Mouse (Mus musculus) cerebellum, postnatal 14 days (tissue): Measurements from ENCODE around the gene Cpn1.

ENCODE experiments used
- DNase-seq, 2 experiments: peaks; one replicate each; pipeline ENCODE4 v3.0.0; 2021; ENCODE audit warnings: mixed read lengths in 2 of 2

Gene Cpn1

GRCm38 (mm10) chr19:43938355-43938754 is 48.0 kb downstream of the Cpn1 start:
- DNase-seq: no peak

DNA sequence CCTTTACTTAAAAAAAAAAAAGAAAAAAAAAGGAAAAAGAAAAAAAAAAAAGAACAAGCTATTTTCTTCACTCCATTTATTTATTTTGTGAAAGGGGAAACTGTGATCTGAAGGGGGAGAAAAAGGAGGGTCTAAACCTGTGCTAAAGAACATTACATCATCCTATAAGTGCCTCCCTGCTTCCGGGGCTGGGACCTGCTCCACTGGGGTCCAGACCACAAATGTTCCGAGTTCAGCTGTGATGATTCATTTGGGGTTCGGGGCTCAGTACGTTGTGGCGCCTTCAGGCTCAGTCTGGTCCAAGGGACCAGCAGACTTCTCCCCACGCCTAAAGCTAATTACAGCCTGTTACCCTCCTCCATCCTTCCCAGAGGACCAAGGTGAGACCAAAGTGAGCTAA is 55.4 kb downstream of the Cpn1 start:
- DNase-seq: no peak

DNA sequence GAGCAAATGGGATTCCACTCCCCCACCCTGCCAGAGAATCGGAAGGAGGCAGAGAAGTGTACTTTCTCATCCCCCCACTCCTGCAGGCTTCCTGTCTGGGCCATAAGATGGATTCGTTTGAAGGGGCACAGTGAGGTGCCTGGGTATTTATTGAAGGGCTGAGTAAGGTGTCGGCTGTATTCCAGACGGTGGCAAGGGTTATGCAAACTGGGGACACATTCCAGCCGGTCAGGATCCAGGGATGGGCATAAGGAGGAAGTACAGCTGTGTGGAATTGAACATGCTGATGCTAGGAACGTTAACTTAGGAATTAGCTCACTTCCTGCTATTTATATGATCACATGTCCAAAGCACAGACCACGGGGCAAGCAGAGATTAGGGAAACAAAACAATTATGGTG is 56.0 kb downstream of the Cpn1 start:
- no peak for DNase-seq

DNA sequence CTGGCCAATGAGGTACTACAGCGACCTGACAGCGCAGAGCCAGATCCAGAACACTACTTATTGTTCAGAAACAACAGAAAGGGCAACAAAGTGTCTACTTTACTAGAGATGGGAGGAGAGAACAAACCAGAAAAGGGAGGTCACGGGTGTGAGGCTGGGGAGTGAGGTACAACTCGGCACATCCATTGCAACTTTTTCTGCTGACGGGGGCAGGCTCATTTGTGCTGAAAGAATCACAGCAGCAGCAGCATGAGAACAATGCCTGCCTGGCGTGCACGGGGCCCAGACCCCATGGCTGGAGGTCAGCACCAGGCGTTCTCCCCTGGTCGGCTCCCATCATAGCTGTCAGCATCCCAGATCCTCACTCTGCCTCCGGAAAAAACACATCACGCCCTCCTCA is 56.5 kb downstream of the Cpn1 start:
- no peak for DNase-seq

GRCm38 (mm10) chr19:43927967-43928366 is 58.4 kb downstream of the Cpn1 start:
- no peak for DNase-seq

GRCm38 (mm10) chr19:43927057-43927456 is 59.3 kb downstream of the Cpn1 start:
- DNase-seq: peak; percentile 67 to 70

GRCm38 (mm10) chr19:43926141-43926987 is 60.0 kb downstream of the Cpn1 start:
- DNase-seq: peak in 1 of 2 experiments; percentile 16

DNA sequence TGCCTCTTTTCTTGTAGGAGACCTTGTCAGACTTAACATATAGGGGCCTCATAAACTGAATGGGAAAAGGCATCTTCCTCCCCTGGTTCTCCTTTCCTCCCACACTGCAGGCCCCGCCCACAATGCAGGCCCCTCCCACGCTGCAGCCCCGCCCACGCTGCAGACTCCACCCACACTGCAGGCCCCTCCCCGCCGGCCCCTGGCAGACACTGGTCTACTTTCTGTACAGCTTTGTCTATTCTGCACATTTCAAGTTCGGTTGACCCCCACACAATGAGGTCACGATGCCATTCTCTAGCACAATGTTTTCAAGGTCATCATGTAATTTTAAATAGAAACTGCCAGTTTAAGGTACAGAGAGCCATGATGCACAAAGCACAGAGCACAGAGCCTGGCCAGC is 62.0 kb downstream of the Cpn1 start:
- DNase-seq: no peak

DNA sequence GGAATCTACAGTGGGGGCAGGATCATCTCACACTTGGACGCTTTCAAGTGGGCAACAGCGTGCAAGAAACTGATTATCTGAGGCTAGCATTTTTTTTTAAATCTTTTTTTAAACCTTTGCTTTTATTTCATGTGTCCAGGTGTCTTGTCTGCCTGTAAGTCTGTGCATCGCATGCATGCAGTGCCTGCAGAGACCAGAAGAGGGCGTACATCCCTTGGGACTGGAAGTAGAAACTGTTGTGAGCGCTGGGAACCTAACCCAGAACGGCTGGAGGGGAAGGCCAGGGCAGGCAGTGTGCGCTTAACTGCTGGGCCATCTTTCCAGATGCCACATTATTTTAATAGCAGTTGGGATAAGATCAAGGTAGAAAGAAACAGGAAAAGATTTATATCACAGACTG is 63.4 kb downstream of the Cpn1 start:
- DNase-seq: no peak

DNA sequence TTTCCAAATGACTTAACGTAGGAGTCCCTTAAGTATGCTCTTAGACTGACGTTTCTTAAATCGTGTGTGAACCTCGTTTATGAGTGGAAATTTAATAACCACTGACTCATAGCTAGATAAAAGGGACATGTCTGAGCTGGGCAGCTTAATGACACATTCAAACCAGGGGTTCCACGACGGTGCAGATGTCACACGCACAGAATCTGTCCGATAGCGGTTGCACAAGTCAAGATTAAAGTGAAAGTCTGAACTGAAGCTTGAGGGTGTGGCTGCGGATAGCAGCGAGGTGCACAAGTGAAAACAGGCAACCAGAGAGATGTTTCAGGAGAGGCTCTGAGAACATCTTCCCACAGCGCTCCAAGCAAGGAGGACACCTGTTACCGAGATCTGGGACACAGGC is 64.9 kb downstream of the Cpn1 start:
- no peak for DNase-seq

DNA sequence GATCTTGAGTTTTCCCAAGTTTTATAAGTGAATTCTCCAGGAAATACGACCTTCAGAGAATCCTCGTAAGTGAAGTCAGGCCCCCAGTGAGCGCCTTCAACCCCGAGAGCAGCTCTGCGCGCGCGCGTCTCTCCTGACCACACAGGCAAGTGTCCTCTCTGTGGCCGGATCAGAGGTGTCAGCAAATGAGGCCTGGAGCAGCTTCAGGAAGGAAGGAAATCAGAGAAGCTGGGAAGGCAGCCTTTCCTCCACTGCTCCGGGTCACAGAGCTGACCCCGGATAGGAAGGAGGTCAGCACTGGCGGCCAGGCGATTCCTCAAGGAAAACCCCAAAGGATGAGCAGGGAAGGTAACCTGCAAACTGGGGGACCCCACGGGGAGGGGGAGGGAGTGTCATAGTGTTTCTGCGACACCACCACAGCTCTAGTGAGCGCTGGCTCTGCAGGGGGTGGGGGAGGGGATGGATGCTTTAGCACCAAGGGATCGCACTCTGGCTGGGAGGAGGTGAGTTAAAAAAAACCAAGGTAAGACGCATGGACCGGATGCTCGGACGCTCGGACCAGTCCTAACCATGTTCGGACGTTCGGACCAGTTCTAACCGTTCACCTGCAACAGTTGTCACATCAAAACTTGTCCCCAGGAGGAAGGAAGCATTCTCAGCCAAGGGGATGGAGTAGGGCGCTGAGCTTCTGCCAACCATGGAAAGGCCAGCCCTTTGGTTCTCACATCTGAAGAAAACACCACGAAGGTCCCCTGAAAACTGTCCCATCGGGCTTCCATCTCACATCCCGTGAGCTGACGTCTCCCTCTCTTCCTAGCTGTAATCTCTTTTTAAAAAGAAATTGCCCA is 65.7 kb downstream of the Cpn1 start:
- no peak for DNase-seq

DNA sequence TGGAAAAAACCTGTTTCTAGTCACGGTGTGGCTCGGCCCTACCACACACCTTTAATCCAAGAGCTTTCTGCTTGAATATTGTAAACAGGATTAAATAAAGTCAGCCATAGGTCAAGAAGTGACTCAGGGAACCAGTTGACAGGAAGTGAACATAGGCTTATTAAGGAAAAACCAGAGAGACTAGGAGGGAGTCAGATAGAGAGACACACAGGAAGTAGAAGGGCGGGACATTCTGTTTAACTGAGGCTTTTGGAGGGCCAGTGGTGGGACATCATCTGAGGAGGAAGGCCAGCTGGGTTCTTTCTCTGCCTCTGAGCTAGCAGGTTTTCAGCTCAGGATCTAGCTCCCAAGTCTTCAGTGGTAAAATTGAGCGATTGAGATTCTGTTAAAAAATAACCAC is 66.5 kb downstream of the Cpn1 start:
- no peak for DNase-seq

- DNase-seq: no peak
These were observed 67.5 kb downstream of the Cpn1 start for GRCm38 (mm10) chr19:43918834-43919233.

GRCm38 (mm10) chr19:43917763-43918162 is 68.6 kb downstream of the Cpn1 start:
- DNase-seq: no peak

GRCm38 (mm10) chr19:43917406-43917691 is 69.0 kb downstream of the Cpn1 start:
- DNase-seq: no peak

DNA sequence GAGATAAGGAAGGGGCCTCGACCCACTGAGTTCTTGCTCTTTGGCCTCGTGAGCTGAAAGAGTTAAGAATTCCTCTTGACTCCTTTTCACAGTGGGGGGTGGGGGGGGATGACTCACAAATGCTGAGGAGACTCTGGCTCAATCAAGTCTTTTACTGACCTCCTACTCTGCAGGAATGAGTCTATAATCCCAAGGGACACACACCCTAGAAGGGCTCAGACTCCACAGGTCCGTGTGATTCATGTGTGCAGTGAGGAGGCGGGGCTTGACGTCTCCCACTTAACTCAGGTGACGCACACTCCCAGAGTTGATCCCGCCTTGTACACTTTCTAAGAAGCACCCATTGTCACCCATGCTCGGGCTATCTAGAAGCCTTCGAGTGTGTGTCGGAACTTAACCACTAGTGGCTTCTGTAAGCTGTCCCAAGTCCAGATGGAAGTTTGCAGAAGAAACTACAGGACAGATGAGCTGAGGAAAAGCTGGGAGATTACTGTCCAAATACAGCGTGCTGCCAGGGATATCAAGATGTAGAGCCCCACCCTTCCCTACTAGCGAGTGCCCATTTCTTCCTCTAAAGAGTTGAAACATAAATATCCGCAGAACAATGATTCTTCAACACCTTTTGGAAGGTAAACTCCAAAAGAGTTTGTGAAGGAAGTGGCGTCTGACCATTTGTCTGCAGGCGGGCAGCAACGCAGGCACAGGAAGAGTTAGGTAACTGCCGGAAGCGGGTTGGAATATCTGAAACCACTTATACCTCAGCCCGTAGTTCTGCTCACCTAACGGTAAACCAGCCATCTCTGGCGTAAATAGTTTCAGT is 69.6 kb downstream of the Cpn1 start:
- DNase-seq: no peak

GRCm38 (mm10) chr19:43915431-43915830 is 70.9 kb downstream of the Cpn1 start:
- DNase-seq: no peak

GRCm38 (mm10) chr19:43914986-43915385 is 71.4 kb downstream of the Cpn1 start:
- DNase-seq: no peak

DNA sequence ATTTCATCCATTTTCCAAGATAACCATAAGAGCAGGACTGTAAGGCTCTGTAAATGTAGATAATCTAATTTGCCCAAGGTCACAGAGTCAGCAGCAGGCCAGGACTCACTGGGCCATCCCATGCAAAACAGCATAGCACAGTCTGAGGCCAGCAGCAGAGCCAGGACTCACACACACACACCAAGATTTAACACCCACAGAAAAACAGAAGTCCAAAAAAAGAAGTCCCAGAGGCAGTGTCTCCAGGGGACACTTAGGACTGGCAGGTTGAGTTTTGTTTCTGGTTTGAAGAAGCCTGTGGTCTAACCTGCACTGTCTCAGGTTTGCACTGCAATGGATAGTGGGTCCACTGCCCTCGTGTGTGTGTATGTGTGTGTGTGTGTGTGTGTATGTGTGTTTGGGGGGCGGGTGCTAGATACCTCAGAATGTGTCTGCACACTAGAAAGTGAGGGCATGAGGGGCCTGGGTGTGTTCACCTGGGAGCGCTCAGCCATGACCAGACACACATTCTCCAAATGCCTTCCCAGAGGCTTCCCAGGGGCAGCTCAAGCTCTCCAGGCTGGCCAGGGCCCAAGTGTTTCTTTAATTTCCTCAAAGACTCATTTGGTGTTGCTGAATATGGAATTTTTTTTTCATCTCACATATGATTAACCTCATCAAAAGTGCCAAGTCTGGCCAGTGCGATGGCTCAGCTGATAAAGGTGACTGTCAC is 73.4 kb downstream of the Cpn1 start:
- DNase-seq: no peak

DNA sequence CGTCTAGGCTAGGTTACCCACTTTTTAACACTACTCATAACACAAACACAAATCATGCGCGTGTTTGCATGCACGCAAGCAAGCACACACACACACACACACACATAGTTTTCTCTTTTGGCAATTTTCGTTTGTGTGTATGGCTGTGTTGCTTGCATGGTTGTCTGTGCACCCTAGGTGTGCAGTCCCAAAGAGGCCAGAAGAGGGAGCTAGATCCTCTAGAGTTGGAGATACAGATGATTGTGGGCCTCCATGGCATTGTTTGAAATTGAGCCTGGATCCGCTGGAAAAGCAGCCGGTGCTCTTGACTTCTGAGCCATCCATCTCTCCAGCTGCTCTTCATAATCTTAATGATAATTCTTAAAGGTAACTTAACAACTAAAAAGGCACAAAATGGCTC is 79.9 kb downstream of the Cpn1 start:
- DNase-seq: no peak
